Mouse (Mus musculus) C2C12 (cell line): ENCODE results near the gene Eif4h.

Experiments
- CEBPB ChIP-seq: IDR thresholded peaks from one replicate; pipeline ENCODE4 v1.6.1; 2011; ENCODE audit warnings: low read depth, mild to moderate bottlenecking, control low read depth, moderate library complexity
- CTCF ChIP-seq: IDR thresholded peaks from one replicate; pipeline ENCODE4 v1.5.1; 2011; ENCODE audit not compliant: control insufficient read depth, insufficient read depth, insufficient read length
- USF1 ChIP-seq: IDR thresholded peaks from one replicate; pipeline ENCODE4 v1.6.1; 2011; ENCODE audit warnings: low read depth, mild to moderate bottlenecking, control low read depth, moderate library complexity

DNA sequence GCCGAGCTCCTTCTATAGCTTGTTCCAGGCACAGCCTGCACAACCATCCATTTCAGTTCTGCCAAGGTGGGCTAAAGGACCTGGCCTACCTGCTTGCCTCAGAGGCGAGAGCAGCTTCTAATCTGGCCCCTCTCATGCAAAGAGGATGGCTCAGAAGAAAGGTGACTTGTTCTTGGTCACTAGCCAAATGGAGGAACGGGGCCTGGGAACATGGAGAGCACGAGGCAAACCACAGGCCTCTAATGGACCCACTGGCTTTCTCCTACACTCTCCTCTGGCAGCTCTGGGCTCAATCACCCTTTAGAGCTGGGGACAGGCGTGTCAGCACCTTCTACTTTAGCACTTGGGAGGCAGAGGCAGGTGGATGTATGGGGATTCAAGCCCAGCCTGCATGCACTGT, 35.7 kb upstream of the Eif4h start:
- TF ChIP-seq CEBPB: no peak
- TF ChIP-seq CTCF: no peak
- TF ChIP-seq USF1: no peak
